Mouse (Mus musculus) kidney, adult 8-10 months (tissue): Measurements from ENCODE around the gene Ppp3ca.

ENCODE experiments used
- DNase-seq, 2 experiments: peaks; one replicate each; pipeline ENCODE4 v3.0.0; 2022

Ppp3ca gene

GRCm38 (mm10) chr3:136940733-136941601 is 271.0 kb downstream of the Ppp3ca start:
- DNase-seq: no peak

- no peak for DNase-seq
Measured at GRCm38 (mm10) chr3:136941602-136941926, 271.6 kb downstream of the Ppp3ca start.

GRCm38 (mm10) chr3:136945550-136945949 is 275.6 kb downstream of the Ppp3ca start:
- no peak for DNase-seq

- no peak for DNase-seq
Measured at GRCm38 (mm10) chr3:136946662-136947061, 276.7 kb downstream of the Ppp3ca start.

- peak in 1 of 2 experiments; percentile 8 for DNase-seq
Measured at GRCm38 (mm10) chr3:136948142-136948541, 278.2 kb downstream of the Ppp3ca start.

- no peak for DNase-seq
Measured at GRCm38 (mm10) chr3:136951792-136952191, 281.9 kb downstream of the Ppp3ca start.

GRCm38 (mm10) chr3:136952822-136953221 is 282.9 kb downstream of the Ppp3ca start:
- DNase-seq: no peak

- DNase-seq: no peak
Measured at GRCm38 (mm10) chr3:136955043-136955442, 285.1 kb downstream of the Ppp3ca start.

GRCm38 (mm10) chr3:136960314-136960713 is 290.4 kb downstream of the Ppp3ca start:
- no peak for DNase-seq

GRCm38 (mm10) chr3:136966786-136967185 is 296.9 kb downstream of the Ppp3ca start:
- DNase-seq: no peak

- no peak for DNase-seq
Measured at GRCm38 (mm10) chr3:136967510-136967909, 297.6 kb downstream of the Ppp3ca start.

GRCm38 (mm10) chr3:136969796-136970195 is 299.9 kb downstream of the Ppp3ca start:
- peak; percentile 90 to 93 for DNase-seq

- DNase-seq: no peak
Measured at GRCm38 (mm10) chr3:136977859-136978258, 307.9 kb downstream of the Ppp3ca start.

- no peak for DNase-seq
Measured at GRCm38 (mm10) chr3:136980915-136981588, 311.1 kb downstream of the Ppp3ca start.

- DNase-seq: no peak
Measured at GRCm38 (mm10) chr3:136981589-136981924, 311.6 kb downstream of the Ppp3ca start.

- DNase-seq: peak; percentile 54 to 64
Measured at GRCm38 (mm10) chr3:136982021-136982420, 312.1 kb downstream of the Ppp3ca start.

- no peak for DNase-seq
Measured at GRCm38 (mm10) chr3:136986096-136986881, 316.4 kb downstream of the Ppp3ca start.
